Mouse (Mus musculus) lung, adult 2 months (tissue): ENCODE measurements at regions not wholly inside any gene's neighbourhood (a gene's known extent, or its start where the extent isn't known, plus 50 kb on each side); places are given as distances from the start of the nearest gene placed in this dataset.
A peak's percentile ranks its signal among the peaks of the same experiment; 100 is the strongest.

ENCODE experiments used
- DNase-seq: peaks from one replicate; pipeline ENCODE4 v3.0.0; 2022
- H3K4me1 ChIP-seq: fragments of 200-500 bp; 2 replicates; pipeline ENCODE4 v1.6.1; 2011; ENCODE audit warnings: low read length; ENCODE audit not compliant: control insufficient read depth, insufficient read depth
- H3K4me3 ChIP-seq: fragments of 200-500 bp; replicated peaks from 2 replicates; pipeline ENCODE3; 2011; ENCODE audit warnings: low read depth, mild to moderate bottlenecking, control low read depth, low read length; ENCODE audit errors: extremely low read depth
- CTCF ChIP-seq: fragments of 200-500 bp; IDR thresholded peaks from 2 replicates; pipeline ENCODE4 v1.5.1; 2011; ENCODE audit warnings: mild to moderate bottlenecking, low read length, control low read depth; ENCODE audit not compliant: insufficient read depth
- POLR2A ChIP-seq: fragments of 200-500 bp; IDR thresholded peaks from 2 replicates; pipeline ENCODE4 v1.6.1; 2011; ENCODE audit warnings: low read depth, mild to moderate bottlenecking, control low read depth, low read length, borderline replicate concordance; ENCODE audit errors: extremely low read depth
- whole genome bisulfite sequencing: fragments of 180-500 bp; shearing (Covaris S2); methylation state at CpG from one replicate; pipeline ENCODE4 v1.1.7; 2018; 5-methylcytosine and 5-hydroxymethylcytosine counted together

DNA sequence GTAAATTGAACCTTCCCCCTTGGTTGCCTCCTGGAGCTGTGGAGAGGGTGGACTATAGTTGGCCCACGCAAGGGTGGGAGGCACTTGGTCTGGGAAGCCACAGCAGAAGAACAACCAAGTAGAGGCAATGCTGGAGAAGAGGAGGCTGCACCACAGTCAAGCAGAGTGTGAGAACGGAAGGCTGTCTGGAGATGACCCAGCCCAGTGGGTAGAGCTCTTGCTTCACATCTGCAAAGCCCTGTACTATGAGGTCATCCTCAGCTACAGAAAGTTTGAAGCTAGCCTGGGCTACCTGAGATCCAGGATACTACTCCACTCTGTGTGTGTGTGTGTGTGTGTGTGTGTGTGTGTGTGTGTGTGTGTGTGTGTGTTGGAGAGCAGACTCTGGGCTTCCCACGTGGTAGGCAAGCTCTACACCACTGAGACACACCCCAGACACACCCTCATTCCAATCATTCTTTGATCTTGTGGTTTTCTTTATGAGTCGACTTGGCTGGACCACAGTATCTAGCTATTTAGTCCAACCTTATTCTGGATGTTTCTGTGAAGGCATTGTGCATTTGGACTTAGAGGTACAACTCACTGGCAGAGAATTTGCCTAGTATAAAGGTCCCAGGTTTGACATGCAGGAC is 111.5 kb upstream of the Med13l start:
- no peak for DNase-seq
- TF ChIP-seq POLR2A: no peak
- no peak for TF ChIP-seq CTCF
- Histone ChIP-seq H3K4me3 (no peak overlapping the region), H3K4me1 (peaks cover 2% of the 10 kb centered on the region)
- whole genome bisulfite sequencing: 53% methylated on average over 4 of the region's 4 CpGs

- 83% methylated on average over 4 of the region's 4 CpGs for WGBS
Observed at GRCm38 (mm10) chr5:118449893-118450292, 110.6 kb upstream of the Med13l start.

GRCm38 (mm10) chr5:118452052-118452451 is 108.4 kb upstream of the Med13l start:
- TF ChIP-seq CTCF: no peak
- no peak for TF ChIP-seq POLR2A
- H3K4me3 ChIP-seq: no peak overlapping the region
- 93% methylated on average over 2 of the region's 2 CpGs for WGBS
- no peaks in the 10 kb centered on the region; the same call in 1 of the 2 replicates for H3K4me1 ChIP-seq
- no peak for DNase-seq

More at GRCm38 (mm10) chr5:118449893-118450292, 110.6 kb upstream of the Med13l start:
- no peak overlapping the region for H3K4me3 ChIP-seq
- DNase-seq: no peak
- TF ChIP-seq CTCF (no peak), POLR2A (no peak)
- H3K4me1 ChIP-seq: peaks cover 2% of the 10 kb centered on the region

GRCm38 (mm10) chr5:118454096-118454495 is 106.4 kb upstream of the Med13l start:
- TF ChIP-seq CTCF (no peak), POLR2A (no peak)
- 100% methylated on average over 1 of the region's 1 CpGs for WGBS
- no peak for DNase-seq
- Histone ChIP-seq H3K4me1 (no peaks in the 10 kb centered on the region; the same call in 1 of the 2 replicates), H3K4me3 (no peak overlapping the region)

GRCm38 (mm10) chr5:118458727-118459390 is 101.6 kb upstream of the Med13l start:
- Histone ChIP-seq H3K4me1 (peaks cover 4% of the 10 kb centered on the region; the same call in 1 of the 2 replicates), H3K4me3 (no peak overlapping the region)
- 11% methylated on average over 16 of the region's 16 CpGs for WGBS
- DNase-seq: peak; percentile 32
- TF ChIP-seq POLR2A: no peak
- no peak for TF ChIP-seq CTCF

DNA sequence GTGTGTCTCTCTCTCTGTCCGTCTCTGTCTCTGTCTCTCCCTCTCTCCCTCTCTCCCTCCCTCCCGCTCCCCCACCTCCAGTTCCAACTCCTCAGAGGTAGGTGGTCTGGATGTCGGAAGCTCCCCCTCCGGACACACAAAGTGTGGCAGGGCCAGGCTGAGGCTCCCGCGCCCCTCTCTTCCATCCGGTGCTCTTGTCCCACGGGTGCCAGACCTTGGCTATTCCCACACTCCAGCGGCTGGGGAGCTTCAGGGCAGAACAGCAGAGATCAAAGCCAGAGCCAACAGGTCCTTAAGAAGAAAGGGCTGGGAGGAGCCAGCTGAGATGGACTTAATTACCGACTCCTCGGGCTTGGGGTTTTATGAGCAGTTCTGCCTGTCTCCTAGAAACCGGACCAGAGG is 101.1 kb upstream of the Med13l start:
- WGBS: 4% methylated on average over 12 of the region's 12 CpGs
- no peak overlapping the region for H3K4me3 ChIP-seq
- H3K4me1 ChIP-seq: peaks cover 4% of the 10 kb centered on the region; the same call in 1 of the 2 replicates
- TF ChIP-seq CTCF (no peak), POLR2A (no peak)
- DNase-seq: peak; percentile 34

GRCm38 (mm10) chr5:118461967-118462366 is 98.5 kb upstream of the Med13l start:
- Histone ChIP-seq H3K4me1 (peaks cover 16% of the 10 kb centered on the region), H3K4me3 (no peak overlapping the region)
- TF ChIP-seq POLR2A (no peak), CTCF (no peak)
- no peak for DNase-seq
- 52% methylated on average over 4 of the region's 4 CpGs for WGBS

DNA sequence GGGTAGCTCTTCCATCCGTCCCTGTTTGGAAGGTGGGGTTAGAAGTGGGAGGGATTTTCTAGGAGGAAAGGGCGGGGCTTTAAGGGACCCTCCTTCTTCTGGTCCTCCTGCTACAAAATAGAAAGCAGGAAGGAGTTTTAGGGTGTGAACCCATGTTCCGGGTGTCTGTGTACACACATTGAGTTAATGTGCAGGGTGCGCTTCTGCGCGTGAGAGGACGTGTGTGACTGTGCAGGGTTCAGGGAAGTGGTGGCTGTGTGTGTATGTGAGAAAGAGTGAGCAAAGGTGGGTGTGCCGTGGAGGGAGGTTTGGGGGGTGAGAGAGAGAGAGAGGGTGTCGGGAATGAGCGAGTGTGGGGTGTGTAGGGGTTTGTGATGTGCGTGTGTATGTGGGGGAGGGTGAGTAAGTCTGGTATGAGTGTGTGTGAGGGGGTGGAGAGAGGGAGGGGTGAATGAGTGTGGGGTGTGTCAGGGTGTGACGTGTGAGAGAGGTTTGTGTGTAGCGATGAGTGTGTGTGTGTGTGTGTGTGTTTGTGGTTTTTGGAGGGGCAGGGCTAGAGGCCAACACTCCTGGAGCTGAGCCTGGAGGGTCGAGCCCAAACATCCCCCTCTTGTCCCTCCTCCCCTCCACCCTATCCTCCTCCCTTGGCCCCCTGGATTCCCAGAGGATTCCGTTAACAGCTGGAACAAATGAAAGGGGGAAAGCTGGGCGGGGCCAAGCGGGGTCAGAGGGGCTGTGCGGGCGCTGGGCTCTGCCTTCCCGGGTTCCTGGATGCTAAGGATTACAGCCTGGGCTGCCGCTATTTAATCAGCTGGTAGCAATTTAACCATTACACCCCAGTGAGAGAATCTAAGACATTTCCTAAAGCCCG is 95.3 kb upstream of the Med13l start:
- Histone ChIP-seq H3K4me3 (no peak overlapping the region), H3K4me1 (peaks cover 11% of the 10 kb centered on the region)
- DNase-seq: no peak
- WGBS: 5% methylated on average over 22 of the region's 22 CpGs
- TF ChIP-seq POLR2A (peak; percentile 27; the same call in 1 of the 2 replicates), CTCF (no peak)

GRCm38 (mm10) chr5:118465991-118466750 is 94.3 kb upstream of the Med13l start:
- no peak for DNase-seq
- no peak for TF ChIP-seq CTCF
- TF ChIP-seq POLR2A: no peak
- WGBS: 11% methylated on average over 10 of the region's 10 CpGs
- Histone ChIP-seq H3K4me1 (peaks cover 11% of the 10 kb centered on the region), H3K4me3 (no peak overlapping the region)
